Mouse (Mus musculus): ENCODE measurements around the gene Pja2. TPM values are rescaled to one million over a fixed set of nuclear protein-coding genes. Genes with fewer than 3 reads are reported as not detected.
A peak's percentile ranks its signal among the peaks of the same experiment; 100 is the strongest.
"Not testable (repeated sequence)": the region's sequence is repeated elsewhere in the genome, so short reads cannot be mapped to it uniquely, and the experiment has no call there.

Pja2 gene
- 100 to 1,000 TPM; 111 to 122 (median 117) TPM for total RNA-seq (2022)

GRCm38 (mm10) chr17:64331898-64332769 lies at the start of gene Pja2:
Pja2 (minus strand) TSS chr17:64331916.
- peak; percentile 99 for DNase-seq (ENCODE audit: low spot score)

GRCm38 (mm10) chr17:64375327-64375726 lies 43.6 kb upstream of the Pja2 start:
- peak; percentile 63 for DNase-seq (ENCODE audit: low spot score)

GRCm38 (mm10) chr17:64363694-64364093 lies 32.0 kb upstream of the Pja2 start:
- peak; percentile 51 for DNase-seq (ENCODE audit: low spot score)

- DNase-seq (ENCODE audit: low spot score), result no peak
These were observed 30.9 kb upstream of the Pja2 start for GRCm38 (mm10) chr17:64362570-64362969.

- DNase-seq (ENCODE audit: low spot score), result no peak
These were observed 30.3 kb upstream of the Pja2 start for GRCm38 (mm10) chr17:64361911-64362425.

- no peak for DNase-seq (ENCODE audit: low spot score)
These were observed 22.2 kb upstream of the Pja2 start for GRCm38 (mm10) chr17:64353940-64354339.

- DNase-seq (ENCODE audit: low spot score), result no peak
These were observed 14.4 kb upstream of the Pja2 start for GRCm38 (mm10) chr17:64346135-64346534.

- no peak for DNase-seq (ENCODE audit: low spot score)
These were observed 13.0 kb upstream of the Pja2 start for GRCm38 (mm10) chr17:64344576-64345172.

GRCm38 (mm10) chr17:64341698-64342097 lies 10.0 kb upstream of the Pja2 start:
- no peak for DNase-seq (ENCODE audit: low spot score)

- DNase-seq (ENCODE audit: low spot score), result no peak
These were observed 8.0 kb upstream of the Pja2 start for GRCm38 (mm10) chr17:64339752-64340151.

- DNase-seq (ENCODE audit: low spot score), result no peak
These were observed 5.5 kb upstream of the Pja2 start for GRCm38 (mm10) chr17:64337220-64337619.

- DNase-seq (ENCODE audit: low spot score), result no peak
These were observed 2.2 kb upstream of the Pja2 start for GRCm38 (mm10) chr17:64333956-64334355.

- no peak for DNase-seq (ENCODE audit: low spot score)
These were observed 1.0 kb upstream of the Pja2 start for GRCm38 (mm10) chr17:64332770-64333096.

GRCm38 (mm10) chr17:64331291-64331897 lies 322 bp downstream of the Pja2 start:
- no peak for DNase-seq (ENCODE audit: low spot score)

- no peak for DNase-seq (ENCODE audit: low spot score)
These were observed 831 bp downstream of the Pja2 start for GRCm38 (mm10) chr17:64330885-64331284.

- no peak for DNase-seq (ENCODE audit: low spot score)
These were observed 7.2 kb downstream of the Pja2 start for GRCm38 (mm10) chr17:64324556-64324955.

GRCm38 (mm10) chr17:64315428-64315827 lies 16.3 kb downstream of the Pja2 start:
- DNase-seq (ENCODE audit: low spot score), result no peak

- not testable (repeated sequence) for DNase-seq (ENCODE audit: low spot score)
These were observed 17.2 kb downstream of the Pja2 start for GRCm38 (mm10) chr17:64314523-64314922.

GRCm38 (mm10) chr17:64297628-64298027 lies 34.1 kb downstream of the Pja2 start:
- DNase-seq (ENCODE audit: low spot score), result no peak

- no peak for DNase-seq (ENCODE audit: low spot score)
These were observed 39.0 kb downstream of the Pja2 start for GRCm38 (mm10) chr17:64292740-64293139.

GRCm38 (mm10) chr17:64289684-64290083 lies 42.0 kb downstream of the Pja2 start:
- DNase-seq (ENCODE audit: low spot score), result no peak

GRCm38 (mm10) chr17:64288000-64288399 lies 43.7 kb downstream of the Pja2 start:
- no peak for DNase-seq (ENCODE audit: low spot score)

- no peak for DNase-seq (ENCODE audit: low spot score)
These were observed 44.9 kb downstream of the Pja2 start for GRCm38 (mm10) chr17:64286836-64287235.
